Mouse (Mus musculus) telencephalon, adult 2 months (tissue): ENCODE measurements around the gene Arel1.

Experiments
- DNase-seq: peaks from one replicate; pipeline ENCODE4 v3.0.0-alpha.2; 2011; ENCODE audit warnings: low read depth, low spot score

The Arel1 gene

GRCm38 (mm10) chr12:84970428-84971096 lies at the start of gene Arel1, which contains the start of gene Fcf1:
Arel1 (minus strand) TSS chr12:84970900.
Fcf1 (plus strand) TSS chr12:84970897.
- DNase-seq, result peak; percentile 92

- no peak for DNase-seq
These were observed 41.5 kb upstream of the Arel1 start for GRCm38 (mm10) chr12:85012185-85012584.

- no peak for DNase-seq
These were observed 39.8 kb upstream of the Arel1 start for GRCm38 (mm10) chr12:85010541-85010940.

- DNase-seq, result no peak
These were observed 39.1 kb upstream of the Arel1 start for GRCm38 (mm10) chr12:85009776-85010175.

- no peak for DNase-seq
These were observed 36.3 kb upstream of the Arel1 start for GRCm38 (mm10) chr12:85007021-85007420.

GRCm38 (mm10) chr12:85006206-85006605 lies 35.5 kb upstream of the Arel1 start:
- no peak for DNase-seq

GRCm38 (mm10) chr12:84999053-84999452 lies 28.4 kb upstream of the Arel1 start:
- no peak for DNase-seq

GRCm38 (mm10) chr12:84996501-84997398 lies 26.1 kb upstream of the Arel1 start:
- DNase-seq, result peak; percentile 18

GRCm38 (mm10) chr12:84996083-84996496 lies 25.4 kb upstream of the Arel1 start, which contains the start of gene Ylpm1:
Ylpm1 (plus strand) TSS chr12:84996321.
- peak; percentile 98 for DNase-seq

- DNase-seq, result no peak
These were observed 24.5 kb upstream of the Arel1 start for GRCm38 (mm10) chr12:84995112-84995761.

- no peak for DNase-seq
These were observed 18.8 kb upstream of the Arel1 start for GRCm38 (mm10) chr12:84989456-84989855.

- DNase-seq, result no peak
These were observed 8.7 kb upstream of the Arel1 start for GRCm38 (mm10) chr12:84979264-84979862.

- no peak for DNase-seq
These were observed 858 bp downstream of the Arel1 start for GRCm38 (mm10) chr12:84969656-84970427.

GRCm38 (mm10) chr12:84968831-84969655 lies 1.7 kb downstream of the Arel1 start:
- DNase-seq, result no peak

- no peak for DNase-seq
These were observed 8.1 kb downstream of the Arel1 start for GRCm38 (mm10) chr12:84962606-84963005.

- no peak for DNase-seq
These were observed 11.8 kb downstream of the Arel1 start for GRCm38 (mm10) chr12:84958794-84959356.

- DNase-seq, result no peak
These were observed 14.4 kb downstream of the Arel1 start for GRCm38 (mm10) chr12:84956317-84956716.

- no peak for DNase-seq
These were observed 18.3 kb downstream of the Arel1 start for GRCm38 (mm10) chr12:84952351-84952750.

GRCm38 (mm10) chr12:84951531-84951930 lies 19.2 kb downstream of the Arel1 start:
- no peak for DNase-seq

- no peak for DNase-seq
These were observed 19.9 kb downstream of the Arel1 start for GRCm38 (mm10) chr12:84950763-84951162.
